In genomic region chrX:128063065-128063464, GRCm38 (mm10) we compare ENCODE assay signal across 20 mouse cellular contexts.
DNase-seq lines count a peak whose midpoint lies in the region; ATAC-seq and TF ChIP-seq lines count a peak whose summit lies in the region.
"Had no signal": no experiment of that assay in that cellular context is flagged by ENCODE, and none has a peak within 500 bp of the region (broad histone marks: within the 10 kb centered on the region; RNA-seq: fewer than 3 reads in every experiment).

No protein-coding gene starts in this region.

- no peak for ATAC-seq in hindbrain, embryonic 14.5 days (ENCODE audit: low FRiP score)
- no peak for ATAC-seq in hindbrain, embryonic 12.5 days (ENCODE audit: low FRiP score)
- ATAC-seq in midbrain, embryonic 14.5 days (ENCODE audit: low FRiP score, low TSS enrichment), result no peak
- no peak for ATAC-seq in midbrain, embryonic 11.5 days (ENCODE audit: low FRiP score)
- ATAC-seq: CD4-positive, CD25-positive, alpha-beta regulatory T cell, adult 4 months; forebrain, embryonic 16.5 days; hindbrain, embryonic 16.5 days had no signal

- H3K36me3 ChIP-seq in hindbrain, embryonic 14.5 days (replicated peaks; ENCODE audit: control insufficient read depth, insufficient read depth), result no peaks in the 10 kb centered on the region
- no peaks in the 10 kb centered on the region for H3K36me3 ChIP-seq in hindbrain, embryonic 12.5 days
- H3K36me3 ChIP-seq in midbrain, embryonic 14.5 days (ENCODE audit: control insufficient read depth, insufficient read depth, low read length), result no peaks in the 10 kb centered on the region
- no peaks in the 10 kb centered on the region for H3K36me3 ChIP-seq in midbrain, embryonic 11.5 days (ENCODE audit: control insufficient read depth, insufficient read depth, low read length)
- no peaks in the 10 kb centered on the region for H3K36me3 ChIP-seq in MEL (ENCODE audit: control insufficient read depth in 1 of 2, insufficient read depth in 2 of 2, low read length in 2 of 2)
- H3K36me3 ChIP-seq: embryonic facial prominence, embryonic 10.5 days; G1E; heart, embryonic 15.5 days had no signal

- no peak overlapping the region for H3K9ac ChIP-seq in hindbrain, embryonic 14.5 days
- no peak overlapping the region for H3K9ac ChIP-seq in hindbrain, embryonic 12.5 days
- no peak overlapping the region for H3K9ac ChIP-seq in midbrain, embryonic 14.5 days (replicated peaks; ENCODE audit: low read length)
- no peak overlapping the region for H3K9ac ChIP-seq in midbrain, embryonic 11.5 days (ENCODE audit: low read length)
- no peak overlapping the region for H3K9ac ChIP-seq in MEL (ENCODE audit: control insufficient read depth, low read depth, low read length, poor library complexity, severe bottlenecking)
- H3K9ac ChIP-seq: heart, embryonic 15.5 days had no signal

- no peak for TF ChIP-seq POLR2A in MEL (IDR thresholded peaks at IDR 0.05; ENCODE audit: control insufficient read depth in 1 of 2, insufficient read depth in 1 of 2, low read depth in 1 of 2, low read length in 2 of 2, poor library complexity in 1 of 2)

- 68% methylated on average over 2 of the region's 2 CpGs for WGBS in hindbrain, embryonic 14.5 days
- WGBS in hindbrain, embryonic 12.5 days, result 70% methylated on average over 2 of the region's 2 CpGs
- WGBS in midbrain, embryonic 14.5 days, result 52% methylated on average over 2 of the region's 2 CpGs
- WGBS in midbrain, embryonic 11.5 days, result 72% methylated on average over 2 of the region's 2 CpGs

- TF ChIP-seq EP300 in MEL (IDR thresholded peaks at IDR 0.05; ENCODE audit: low read depth in 1 of 2, low read length in 2 of 2), result no peak

- H3K4me1 ChIP-seq in hindbrain, embryonic 14.5 days (replicated peaks; ENCODE audit: control insufficient read depth, insufficient read depth, low read length), result no peaks in the 10 kb centered on the region
- no peaks in the 10 kb centered on the region for H3K4me1 ChIP-seq in hindbrain, embryonic 12.5 days
- H3K4me1 ChIP-seq in midbrain, embryonic 14.5 days (ENCODE audit: control insufficient read depth, insufficient read depth, low read length), result no peaks in the 10 kb centered on the region
- no peaks in the 10 kb centered on the region for H3K4me1 ChIP-seq in midbrain, embryonic 11.5 days (ENCODE audit: control insufficient read depth, insufficient read depth, low read length)
- no peaks in the 10 kb centered on the region for H3K4me1 ChIP-seq in MEL (ENCODE audit: control insufficient read depth in 1 of 2, insufficient read depth in 2 of 2, low read length in 2 of 2)
- H3K4me1 ChIP-seq: embryonic facial prominence, embryonic 10.5 days; heart, embryonic 15.5 days had no signal

- no peaks in the 10 kb centered on the region for H3K27me3 ChIP-seq in hindbrain, embryonic 14.5 days (ENCODE audit: control insufficient read depth, insufficient read depth, low read length)
- no peaks in the 10 kb centered on the region for H3K27me3 ChIP-seq in hindbrain, embryonic 12.5 days
- no peaks in the 10 kb centered on the region for H3K27me3 ChIP-seq in midbrain, embryonic 14.5 days (ENCODE audit: control insufficient read depth, insufficient read depth, low read length)
- H3K27me3 ChIP-seq in midbrain, embryonic 11.5 days (ENCODE audit: control insufficient read depth, insufficient read depth, low read length), result no peaks in the 10 kb centered on the region
- H3K27me3 ChIP-seq in MEL (ENCODE audit: control insufficient read depth in 1 of 2, insufficient read depth in 2 of 2, low read length in 2 of 2), result no peaks in the 10 kb centered on the region
- H3K27me3 ChIP-seq: heart, embryonic 15.5 days had no signal

- no peak overlapping the region for H3K4me2 ChIP-seq in hindbrain, embryonic 14.5 days (replicated peaks)
- no peak overlapping the region for H3K4me2 ChIP-seq in hindbrain, embryonic 12.5 days (replicated peaks)
- no peak overlapping the region for H3K4me2 ChIP-seq in midbrain, embryonic 14.5 days (ENCODE audit: low read length)
- H3K4me2 ChIP-seq in midbrain, embryonic 11.5 days, result no peak overlapping the region
- H3K4me2 ChIP-seq: heart, embryonic 11.5 days; heart, embryonic 15.5 days had no signal

- TF ChIP-seq RAD21 in MEL (IDR thresholded peaks at IDR 0.05; ENCODE audit: low read depth, low read length), result peak; percentile 56

- TF ChIP-seq CTCF in MEL (IDR thresholded peaks at IDR 0.05 in 2 of 3, conservative IDR thresholded peaks at IDR 0.05 in 1 of 3; ENCODE audit: control insufficient read depth in 1 of 3, insufficient read depth in 1 of 3, low read depth in 2 of 3, low read length in 3 of 3, poor library complexity in 1 of 3, severe bottlenecking in 1 of 3), result peak in 1 of 3 experiments; percentile 25; a peak in 1 of 6 replicates

- H3K9me3 ChIP-seq in hindbrain, embryonic 14.5 days (ENCODE audit: control insufficient read depth, low read length), result no peaks in the 10 kb centered on the region
- H3K9me3 ChIP-seq in hindbrain, embryonic 12.5 days (replicated peaks), result no peaks in the 10 kb centered on the region
- H3K9me3 ChIP-seq in midbrain, embryonic 14.5 days (ENCODE audit: control insufficient read depth, low read length), result no peaks in the 10 kb centered on the region
- H3K9me3 ChIP-seq in midbrain, embryonic 11.5 days (ENCODE audit: control insufficient read depth, low read length), result no peaks in the 10 kb centered on the region
- H3K9me3 ChIP-seq in MEL (replicated peaks; ENCODE audit: insufficient read depth, low read length), result no peaks in the 10 kb centered on the region
- H3K9me3 ChIP-seq: embryonic facial prominence, embryonic 10.5 days; heart, embryonic 15.5 days had no signal

- no peak overlapping the region for H3K27ac ChIP-seq in hindbrain, embryonic 14.5 days
- H3K27ac ChIP-seq in hindbrain, embryonic 12.5 days, result no peak overlapping the region
- no peak overlapping the region for H3K27ac ChIP-seq in midbrain, embryonic 14.5 days (replicated peaks; ENCODE audit: low read depth, low read length)
- H3K27ac ChIP-seq in midbrain, embryonic 11.5 days (ENCODE audit: low read depth, low read length), result no peak overlapping the region
- no peak overlapping the region for H3K27ac ChIP-seq in MEL (ENCODE audit: control insufficient read depth, low read depth, low read length)
- H3K27ac ChIP-seq: embryonic facial prominence, embryonic 10.5 days; heart, adult 2 months; heart, embryonic 15.5 days had no signal

- no peak overlapping the region for H3K4me3 ChIP-seq in hindbrain, embryonic 14.5 days (replicated peaks; ENCODE audit: low read length)
- no peak overlapping the region for H3K4me3 ChIP-seq in hindbrain, embryonic 12.5 days
- no peak overlapping the region for H3K4me3 ChIP-seq in midbrain, embryonic 14.5 days (replicated peaks; ENCODE audit: low read depth, low read length)
- no peak overlapping the region for H3K4me3 ChIP-seq in midbrain, embryonic 11.5 days (ENCODE audit: low read depth, low read length)
- H3K4me3 ChIP-seq in MEL (ENCODE audit: control insufficient read depth in 1 of 2, insufficient read depth in 1 of 2, low read depth in 2 of 2, low read length in 2 of 2), result no peak overlapping the region
- H3K4me3 ChIP-seq: embryonic facial prominence, embryonic 10.5 days; heart, adult 2 months; heart, embryonic 15.5 days had no signal

- no peaks in the 10 kb centered on the region for H3K79me2 ChIP-seq in MEL (ENCODE audit: control insufficient read depth, insufficient read depth, low read length, poor library complexity)

- DNase-seq in hindbrain, embryonic 14.5 days (ENCODE audit: low spot score), result peak; percentile 26
- peak; percentile 34 for DNase-seq in midbrain, embryonic 14.5 days
- no peak for DNase-seq in midbrain, embryonic 11.5 days (ENCODE audit: low spot score, missing footprints)
- DNase-seq in MEL (ENCODE audit: low read depth, low spot score), result no peak
- DNase-seq in thymus, postnatal 36 days, result no peak
- DNase-seq: adrenal gland, postnatal 10 days; B cell, adult 2 months; cerebellum, adult 18-20 months; cerebellum, adult 9-11 months; gastrocnemius, postnatal 14 days; heart, adult 2 months; heart, postnatal 14 days had no signal

TF ChIP-seq in MEL, 35 proteins besides CTCF, POLR2A, EP300 and RAD21:
- TF ChIP-seq ZNF384 (IDR thresholded peaks at IDR 0.05; ENCODE audit: low read depth, low read length) (0 out of 2 replicates have a peak, but pooled peaks have one; percentile 24), ELF1 (IDR thresholded peaks at IDR 0.05; ENCODE audit: low read depth, low read length) (no peak), ZC3H11A (IDR thresholded peaks at IDR 0.05; ENCODE audit: low read depth, low read length) (0 out of 2 replicates have a peak, but pooled peaks have one; percentile 5)

Comparison
In these comparisons a context has a peak if more than half of its experiments do, and no peak if none do; other contexts are left out.
1. DNase-seq: peak in hindbrain, embryonic 14.5 days (single experiment) and midbrain, embryonic 14.5 days (single experiment); none in midbrain, embryonic 11.5 days (single experiment), MEL (single experiment) and thymus, postnatal 36 days (0 of 2).